Mouse (Mus musculus) layer of hippocampus, adult 8-10 months (tissue): ENCODE data around the gene Tmem198b. TPM values are rescaled to one million over a fixed set of nuclear protein-coding genes. Genes with fewer than 3 reads are reported as not detected.
A peak's percentile ranks its signal among the peaks of the same experiment; 100 is the strongest.
"Not testable (repeated sequence)": the region's sequence is repeated elsewhere in the genome, so short reads cannot be mapped to it uniquely, and the experiment has no call there.

ENCODE experiments used
- DNase-seq, 2 experiments: peaks; one replicate each; pipeline ENCODE4 v3.0.0; 2022; ENCODE audit warnings: low spot score in 2 of 2
- total RNA-seq, 4 experiments: library from RNA; stranded (reverse); gene quantifications; 2 replicates each; pipeline ENCODE4 v1.2.4; 2022

The Tmem198b gene
- 10 to 100 TPM in 3 of 4 experiments, 1 to 10 TPM in 1; 9.5 to 13.9 (median 11.6) TPM for total RNA-seq

DNA sequence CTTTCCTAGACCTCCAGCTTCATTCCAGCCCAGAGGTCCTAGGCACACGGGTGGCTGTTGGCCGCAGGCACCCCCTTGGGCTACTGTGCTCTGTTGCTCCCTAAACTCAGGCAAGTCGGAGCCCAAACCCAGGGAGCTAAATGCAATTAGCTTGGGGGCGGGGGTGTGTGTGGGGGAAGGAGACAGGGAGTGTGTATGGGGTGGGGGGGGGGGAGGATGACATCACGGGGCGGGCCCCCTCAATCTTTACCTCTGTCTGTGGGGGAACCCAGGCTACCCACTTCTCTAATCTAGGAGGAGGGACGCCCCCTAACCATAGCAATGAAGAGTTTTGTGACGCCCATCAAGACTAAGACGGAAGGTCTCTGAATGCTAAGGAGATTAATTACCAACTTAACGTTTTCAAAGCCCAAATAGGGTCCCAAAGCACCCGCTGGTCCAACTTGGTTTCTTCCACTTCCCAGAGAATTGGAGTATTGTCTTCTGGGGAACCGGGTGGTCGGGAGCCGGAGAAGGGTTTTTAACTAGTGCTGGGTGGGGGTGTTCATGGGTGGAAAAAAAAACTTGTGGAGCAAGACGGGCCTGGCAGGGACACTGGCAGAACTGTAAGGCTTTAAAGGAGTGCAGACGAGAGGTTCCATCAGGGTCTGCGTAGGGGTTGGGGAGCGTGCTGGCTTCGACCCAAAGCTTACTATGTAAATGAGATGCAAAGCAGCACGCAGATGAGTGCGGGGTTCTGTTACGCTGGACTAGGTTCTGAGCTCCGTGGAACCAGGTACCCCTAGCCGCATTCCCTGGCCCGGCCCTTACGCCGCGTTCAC is at the start of gene Tmem198b:
Tmem198b (minus strand) TSS at position 100 of the 821 bp plus-strand sequence.
- peak; percentile 66 to 78 for DNase-seq

DNA sequence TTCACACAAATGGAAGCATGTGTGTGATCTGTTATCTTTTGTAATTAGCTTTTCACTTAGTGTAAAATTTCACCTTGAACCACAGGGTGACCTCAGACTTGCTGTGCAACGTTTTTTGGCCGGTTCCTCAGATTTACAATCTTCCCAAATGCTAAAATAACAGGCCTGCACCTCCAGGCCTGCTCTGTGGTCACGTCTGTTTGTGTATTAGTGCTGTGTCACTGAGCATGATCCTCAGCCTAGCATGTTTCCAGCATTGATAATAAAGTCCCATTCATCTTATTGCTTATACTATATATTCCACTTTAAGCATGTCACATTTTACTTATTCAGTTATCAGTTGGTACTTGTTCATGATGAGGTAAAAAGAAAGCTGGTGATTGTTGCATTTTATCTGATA is 46.2 kb upstream of the Tmem198b start:
- DNase-seq = no peak

DNA sequence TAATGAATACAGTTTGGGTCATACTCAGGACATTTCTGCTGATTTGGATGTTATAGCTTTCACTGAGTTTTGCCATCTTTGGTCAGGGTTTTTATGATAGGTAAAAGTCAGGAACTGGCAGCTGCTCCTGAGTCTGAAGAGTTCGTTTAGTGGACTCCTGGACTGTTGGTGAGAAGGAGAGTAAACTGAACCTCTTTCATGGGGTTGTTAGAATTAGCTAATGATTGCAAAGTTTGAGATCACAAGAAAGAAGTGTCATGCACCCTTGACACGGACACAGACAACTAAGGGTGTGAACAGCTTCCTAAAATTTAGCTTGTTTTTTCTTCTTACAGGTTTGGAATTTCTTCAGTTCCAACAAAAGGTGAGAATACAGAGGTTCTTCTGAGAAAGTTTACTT is 44.3 kb upstream of the Tmem198b start:
- DNase-seq = no peak

DNA sequence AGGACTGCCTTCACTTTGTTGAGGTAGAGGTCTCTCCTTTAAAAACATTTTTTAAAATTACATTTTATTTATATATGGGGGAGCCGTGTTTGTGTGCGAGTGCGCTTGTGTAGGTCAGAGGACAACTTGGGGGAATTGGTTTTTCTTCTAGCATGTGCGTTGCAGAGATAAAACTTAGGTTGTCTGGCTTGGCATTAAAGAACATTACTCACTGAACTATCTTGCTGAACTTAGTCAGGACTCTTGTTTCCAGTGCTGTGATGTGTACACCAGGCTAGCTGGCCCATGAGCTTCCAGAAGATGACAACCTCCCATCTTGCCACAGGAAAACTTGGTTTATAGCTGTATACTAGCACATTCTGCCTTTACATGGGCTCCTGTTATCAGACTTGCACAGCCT is 42.5 kb upstream of the Tmem198b start:
- DNase-seq = no peak

DNA sequence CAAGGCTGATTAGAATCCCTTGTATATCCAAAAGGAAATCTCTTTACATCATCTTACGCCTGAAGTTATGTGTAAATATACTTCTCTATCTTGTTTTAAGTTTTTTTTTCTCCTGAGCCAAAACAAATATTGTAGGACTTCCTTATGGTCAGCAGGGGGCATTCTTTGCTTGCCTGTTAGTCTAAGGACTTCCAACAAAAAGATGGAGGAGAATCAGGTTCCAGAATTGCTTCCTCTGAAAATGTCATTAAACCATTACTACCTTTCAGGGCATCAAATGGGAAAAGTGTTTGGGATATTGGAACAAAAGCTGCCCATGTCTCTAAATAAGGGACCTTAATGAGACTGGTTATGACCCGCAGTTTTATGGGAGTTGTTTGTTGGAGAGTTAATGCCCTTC is 41.3 kb upstream of the Tmem198b start:
- DNase-seq = no peak

DNA sequence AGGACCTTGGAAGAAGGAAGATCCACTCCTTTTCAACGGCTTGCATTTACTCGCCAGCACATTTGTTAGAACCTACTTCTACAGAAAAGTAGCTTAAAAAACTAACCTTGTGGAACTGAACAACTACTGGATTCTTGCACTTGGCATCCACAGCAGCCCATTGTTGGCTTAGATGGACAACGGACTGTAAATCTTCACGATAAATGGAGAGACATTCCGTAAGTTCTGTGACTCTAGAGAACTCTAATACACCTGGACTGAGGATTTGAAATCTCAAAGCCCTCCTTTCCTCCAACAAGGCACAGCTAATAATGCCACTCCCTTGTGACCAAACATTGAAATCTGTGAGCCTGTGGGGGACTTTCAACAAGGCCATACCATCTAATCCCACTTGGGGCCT is 39.1 kb upstream of the Tmem198b start:
- DNase-seq = no peak

DNA sequence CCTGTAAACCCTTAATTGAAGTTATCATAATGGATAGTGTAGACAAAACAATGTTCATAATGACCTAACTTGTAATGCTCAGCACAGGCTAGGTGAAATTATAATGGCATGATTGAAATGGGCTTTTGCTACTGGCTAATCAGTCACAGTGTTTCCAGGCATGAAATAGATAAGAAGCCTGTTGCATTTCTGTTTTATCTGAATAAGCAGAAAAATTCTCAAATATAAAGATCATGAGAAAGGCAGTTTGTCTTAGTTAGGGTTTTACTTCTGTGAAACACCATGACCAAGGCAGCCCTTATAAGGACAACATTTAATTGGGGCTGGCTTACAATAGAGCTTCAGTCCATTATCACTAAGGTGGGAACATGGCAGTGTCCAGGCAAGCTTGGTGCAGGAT is 36.4 kb upstream of the Tmem198b start:
- no peak for DNase-seq

DNA sequence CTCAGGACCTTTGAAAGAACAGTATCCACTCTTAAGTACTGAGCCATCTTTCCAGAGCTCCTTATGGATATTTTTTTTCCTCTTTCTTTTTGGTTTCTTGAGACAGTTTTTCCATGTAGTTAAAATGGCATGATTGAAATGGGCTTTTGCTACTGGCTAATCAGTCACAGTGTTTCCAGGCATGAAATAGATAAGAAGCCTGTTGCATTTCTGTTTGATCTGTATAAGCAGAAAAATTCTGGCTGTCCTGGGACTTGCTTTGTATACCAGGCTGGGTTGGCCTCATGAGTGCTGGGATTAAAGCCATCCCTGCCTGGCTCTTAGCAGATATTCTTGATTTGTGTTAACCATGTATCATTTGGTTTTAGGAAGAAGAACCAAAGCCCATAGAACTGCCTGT is 35.3 kb upstream of the Tmem198b start:
- DNase-seq = no peak

DNA sequence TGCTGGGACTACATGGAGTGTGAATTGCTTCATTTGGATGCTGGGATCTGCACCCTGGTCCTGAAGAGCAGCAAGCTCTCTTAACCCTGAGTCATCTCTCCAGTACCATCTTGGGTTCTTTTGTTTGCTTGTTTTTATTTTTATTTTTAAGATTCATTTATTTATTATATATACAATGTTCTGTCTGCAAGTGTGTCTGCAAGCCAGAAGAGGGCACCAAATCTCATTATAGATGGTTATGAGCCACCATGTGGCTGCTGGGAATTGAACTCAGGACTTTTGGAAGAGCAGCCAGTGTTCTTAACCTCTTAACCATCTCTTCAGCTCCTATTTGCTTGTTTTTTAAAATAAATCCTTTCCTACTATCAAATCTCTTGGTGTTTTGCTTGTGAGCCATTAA is 33.2 kb upstream of the Tmem198b start:
- DNase-seq = no peak

DNA sequence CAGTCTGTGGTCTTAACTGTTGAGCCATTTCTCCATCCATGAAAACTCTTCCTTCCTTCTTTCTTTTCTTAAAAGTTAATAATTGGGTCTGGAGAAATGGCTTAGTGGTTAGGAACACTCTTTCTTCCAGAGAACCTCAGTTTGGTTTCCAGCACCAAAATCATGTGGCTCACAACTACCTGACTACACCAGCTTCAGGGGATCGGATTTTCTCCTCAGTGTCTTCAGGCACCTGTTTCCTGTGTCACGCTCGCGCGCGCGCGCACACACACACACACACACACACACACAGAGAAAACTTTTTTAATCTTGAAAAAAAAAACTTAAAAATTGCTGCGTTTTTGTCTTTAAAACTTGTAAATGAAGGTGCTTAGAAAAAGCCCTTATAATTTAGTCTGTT is 19.7 kb upstream of the Tmem198b start:
- DNase-seq = no peak

DNA sequence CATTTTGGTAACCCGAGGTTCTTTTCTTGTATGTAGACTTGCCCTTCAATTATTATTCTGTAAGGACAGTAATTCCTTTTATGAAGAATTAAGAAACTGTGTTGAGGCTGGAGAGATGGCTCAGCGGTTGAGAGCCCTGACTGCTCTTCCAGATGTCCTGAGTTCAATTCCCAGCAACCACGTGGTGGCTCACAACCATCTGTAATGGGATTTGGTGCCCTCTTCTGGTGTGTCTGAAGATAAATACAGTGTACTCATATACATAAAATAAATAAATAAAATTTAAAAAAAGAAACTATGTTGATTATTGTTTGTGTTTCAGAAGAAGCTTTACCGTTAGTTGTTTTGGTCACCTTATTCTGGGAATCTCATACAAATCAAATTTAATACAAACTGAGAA is 18.9 kb upstream of the Tmem198b start:
- not testable (repeated sequence) for DNase-seq

DNA sequence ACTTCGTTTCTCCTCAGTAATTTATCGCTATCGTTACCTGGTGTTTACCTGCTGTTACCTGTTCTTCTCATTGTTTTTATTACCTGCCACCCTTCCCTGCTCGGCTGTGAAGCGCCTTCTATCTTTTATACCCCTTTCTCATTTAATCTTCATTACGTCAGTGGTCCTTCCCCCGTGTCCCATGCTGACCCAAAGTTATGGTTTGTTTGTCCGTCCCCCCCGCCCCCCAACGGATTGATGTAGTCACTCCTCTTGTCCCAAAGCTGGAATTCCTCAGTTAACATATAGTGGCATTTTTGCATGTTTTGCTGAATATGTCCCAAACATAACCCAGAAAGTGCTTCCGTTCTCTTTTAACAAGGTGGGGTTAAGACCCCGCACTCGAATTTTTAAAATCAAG is 18.0 kb upstream of the Tmem198b start:
- no peak for DNase-seq

DNA sequence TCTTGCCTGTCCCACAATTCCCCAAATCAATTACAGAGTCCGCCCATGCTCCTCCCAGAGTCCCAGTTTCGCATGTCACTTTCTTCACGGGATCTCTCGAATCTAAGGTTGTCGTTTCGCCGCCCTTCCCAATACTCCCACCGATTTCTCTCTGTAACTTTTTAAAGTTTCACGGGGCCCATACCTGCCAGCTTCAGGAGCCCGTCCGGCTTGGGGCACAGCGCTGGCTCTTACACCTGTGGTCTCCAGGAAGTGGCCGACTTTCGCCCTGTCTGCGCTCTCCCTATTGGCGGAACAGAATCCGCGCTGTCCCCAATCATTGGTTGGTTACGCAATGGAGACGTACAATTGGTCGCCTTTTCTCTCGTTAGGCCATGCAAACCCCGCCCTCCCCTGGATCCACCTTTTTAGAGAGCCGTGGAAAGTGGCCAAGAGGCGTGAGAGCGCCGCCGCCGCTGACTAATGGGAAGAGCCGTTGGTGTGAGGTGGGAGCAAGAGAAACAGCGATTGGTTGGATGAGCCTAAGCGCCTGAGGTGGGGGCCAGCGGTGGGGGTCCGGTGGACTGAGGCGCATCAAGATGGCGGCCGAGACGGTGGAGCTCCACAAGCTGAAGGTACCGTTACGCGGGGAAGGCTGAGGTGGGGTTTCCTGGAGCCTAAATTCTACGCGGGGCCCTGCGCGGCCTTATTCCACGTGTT is 17.3 kb upstream of the Tmem198b start, which contains the start of gene Ormdl2:
Ormdl2 (minus strand) TSS at position 288 of the 699 bp plus-strand sequence.
- DNase-seq = peak; percentile 99

DNA sequence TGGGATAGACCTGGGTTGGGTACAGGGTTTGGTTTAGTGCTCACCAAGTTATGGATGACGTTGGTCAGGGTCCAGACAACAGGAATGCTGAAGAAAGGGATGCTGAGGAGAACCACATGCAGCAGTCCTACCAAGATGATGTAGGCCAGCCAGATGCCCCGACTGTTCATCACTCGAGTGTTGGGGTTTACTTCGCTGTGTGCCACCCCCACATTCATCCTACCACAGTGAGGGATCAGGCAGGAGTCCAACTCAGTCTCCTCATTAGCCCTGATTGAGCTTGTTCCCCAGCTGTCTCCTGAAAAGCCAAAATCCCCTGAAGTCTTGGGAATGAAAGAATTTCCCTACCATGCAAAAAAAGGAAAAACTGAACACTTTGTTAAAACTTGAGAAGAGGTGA is 16.0 kb upstream of the Tmem198b start:
- DNase-seq = peak; percentile 42

DNA sequence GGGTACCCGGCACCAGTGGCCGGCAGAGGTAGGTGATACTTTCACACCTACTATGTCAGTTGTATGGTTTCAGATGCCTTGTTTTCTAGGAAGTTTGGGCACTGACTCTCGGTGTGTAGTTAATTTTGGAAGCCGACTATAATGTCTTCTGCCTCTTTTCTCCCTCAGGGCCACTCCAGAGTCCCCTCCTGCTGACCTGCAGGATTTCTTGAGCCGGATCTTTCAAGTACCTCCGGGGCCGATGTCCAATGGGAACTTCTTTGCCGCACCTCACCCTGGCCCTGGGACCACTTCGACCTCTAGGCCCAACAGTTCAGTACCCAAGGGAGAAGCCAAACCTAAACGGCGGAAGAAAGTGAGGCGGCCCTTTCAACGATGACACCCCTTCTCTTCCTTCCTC is 12.9 kb upstream of the Tmem198b start, which contains the start of gene Sarnp:
Sarnp (plus strand) TSS at position 301 of the 400 bp plus-strand sequence.
- DNase-seq = no peak

DNA sequence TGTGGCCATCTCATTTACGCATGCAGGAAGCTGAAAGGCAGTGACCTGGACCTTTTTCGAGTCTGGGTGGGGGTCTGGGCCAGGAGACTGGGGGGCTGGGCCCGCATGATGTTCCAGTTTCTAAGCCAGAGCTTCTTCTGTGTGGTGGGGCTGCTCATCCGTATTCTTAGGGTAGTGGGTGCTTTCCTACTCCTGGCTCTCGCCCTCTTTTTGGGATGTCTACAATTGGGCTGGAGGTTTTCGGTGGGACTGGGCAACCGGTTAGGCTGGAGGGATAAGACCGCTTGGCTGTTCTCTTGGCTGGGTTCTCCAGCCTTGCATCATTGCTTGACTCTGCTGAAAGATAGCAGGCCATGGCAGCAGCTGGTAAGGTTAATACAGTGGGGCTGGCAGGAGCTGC is 2.8 kb upstream of the Tmem198b start:
- DNase-seq = no peak

DNA sequence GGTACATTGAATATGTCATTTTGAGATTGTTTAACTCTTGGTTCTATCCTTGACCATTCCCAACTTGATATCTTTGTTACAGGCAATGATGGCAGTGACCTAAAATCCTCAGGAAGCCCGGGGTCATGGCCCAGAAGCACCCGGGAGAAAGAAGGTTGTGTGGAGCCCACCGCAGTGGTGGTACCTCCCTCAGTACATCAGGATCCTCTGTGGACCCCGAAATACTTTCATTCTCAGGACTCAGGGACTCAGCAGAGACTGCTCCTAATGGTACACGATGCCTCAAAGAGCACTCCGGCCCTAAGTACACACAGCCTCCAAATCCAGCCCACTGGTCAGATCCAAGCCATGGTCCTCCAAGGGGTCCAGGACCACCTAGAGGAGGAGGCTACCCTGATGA is 1.9 kb upstream of the Tmem198b start:
- DNase-seq = no peak

DNA sequence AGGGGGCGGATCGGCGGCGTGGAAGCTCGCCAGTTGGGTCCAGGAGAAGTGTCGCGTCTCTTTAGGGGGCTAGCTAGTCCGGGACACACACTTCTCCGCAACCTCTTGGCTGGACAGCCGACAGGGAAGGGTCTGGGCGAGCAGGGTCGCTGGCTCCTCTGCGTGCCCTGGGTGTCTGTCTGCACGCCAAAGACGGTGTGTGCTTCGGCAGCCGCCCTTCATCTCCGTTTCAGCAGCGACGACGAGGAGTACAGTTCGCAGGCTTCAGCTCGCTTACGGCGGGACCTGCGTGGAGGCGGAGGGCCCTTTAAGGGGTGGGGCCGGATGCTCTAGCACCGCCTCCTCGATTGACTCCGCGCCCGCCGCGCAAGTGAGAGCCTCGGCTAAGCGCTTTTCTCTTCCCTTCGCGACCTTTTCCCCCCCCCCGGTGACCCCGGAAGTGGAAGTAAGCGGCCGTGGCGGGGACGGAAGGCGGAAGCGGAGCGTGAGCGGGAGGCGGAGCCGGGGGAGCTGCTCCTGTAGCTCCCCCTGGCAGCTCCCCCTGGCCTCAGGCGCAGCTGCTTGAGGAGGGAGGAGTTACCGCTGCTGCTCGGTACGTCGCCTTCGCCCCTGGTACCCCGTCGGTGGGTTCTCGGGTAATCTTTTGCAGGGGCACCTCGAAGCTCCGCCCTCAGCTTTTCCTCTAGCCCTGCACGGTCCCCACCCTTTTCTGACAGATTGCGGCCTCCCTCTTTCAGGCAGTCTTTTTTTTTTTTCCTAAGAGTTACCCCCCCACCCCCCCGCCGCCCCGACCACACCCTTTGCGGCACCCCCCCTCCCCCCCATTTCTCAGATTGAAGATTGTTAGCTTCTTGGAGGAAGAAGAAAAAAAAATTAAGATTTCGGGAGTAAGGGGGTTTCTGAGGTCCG is 1.2 kb upstream of the Tmem198b start:
- DNase-seq = peak; percentile 91 to 93

DNA sequence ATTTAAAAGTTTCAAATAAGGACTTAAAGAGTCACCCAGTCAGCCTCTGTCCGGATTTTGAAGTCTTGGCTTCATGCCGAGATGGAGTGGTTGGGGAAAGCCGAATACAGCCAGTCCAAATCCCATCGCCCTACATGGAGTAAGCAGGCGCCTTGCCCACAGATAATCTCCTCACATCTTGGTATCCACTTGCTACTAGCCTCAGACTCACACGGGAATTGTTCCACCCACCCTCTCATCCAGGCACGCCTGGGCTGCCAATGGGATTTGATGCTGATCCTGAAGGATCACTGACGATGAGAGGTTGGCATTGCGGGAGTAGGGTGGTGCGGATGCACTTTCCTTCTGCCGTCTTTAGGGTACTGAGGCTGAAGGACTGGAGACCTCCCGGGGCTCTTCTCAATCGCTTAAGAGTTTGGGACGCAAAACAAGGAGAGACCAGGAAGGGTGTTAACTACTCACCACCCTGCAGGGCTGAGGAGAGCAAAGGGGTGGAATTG is 349 bp downstream of the Tmem198b start, which contains the start of gene Dnajc14:
Dnajc14 (plus strand) TSS at position 292 of the 500 bp plus-strand sequence.
- peak; percentile 71 to 77 for DNase-seq

DNA sequence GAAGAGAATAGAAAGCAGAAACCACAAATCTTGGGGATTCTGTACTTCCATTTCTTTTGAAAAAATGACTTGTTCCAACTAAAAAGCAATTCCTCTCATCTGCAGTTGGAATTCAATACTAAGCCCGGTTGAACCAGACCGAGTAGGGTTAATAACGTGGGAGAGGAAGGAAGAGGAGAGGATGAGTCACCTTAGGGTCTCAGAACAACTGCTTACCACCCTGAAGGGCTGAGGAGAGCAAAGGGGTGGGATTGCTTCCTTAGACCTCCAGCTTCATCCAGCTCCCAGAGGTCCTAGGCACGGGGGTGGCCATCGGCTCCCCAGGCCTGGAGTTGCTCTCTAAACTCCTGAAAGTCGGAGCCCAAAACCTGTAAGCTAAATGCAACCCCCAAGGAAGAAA is 809 bp downstream of the Tmem198b start:
- DNase-seq = no peak

DNA sequence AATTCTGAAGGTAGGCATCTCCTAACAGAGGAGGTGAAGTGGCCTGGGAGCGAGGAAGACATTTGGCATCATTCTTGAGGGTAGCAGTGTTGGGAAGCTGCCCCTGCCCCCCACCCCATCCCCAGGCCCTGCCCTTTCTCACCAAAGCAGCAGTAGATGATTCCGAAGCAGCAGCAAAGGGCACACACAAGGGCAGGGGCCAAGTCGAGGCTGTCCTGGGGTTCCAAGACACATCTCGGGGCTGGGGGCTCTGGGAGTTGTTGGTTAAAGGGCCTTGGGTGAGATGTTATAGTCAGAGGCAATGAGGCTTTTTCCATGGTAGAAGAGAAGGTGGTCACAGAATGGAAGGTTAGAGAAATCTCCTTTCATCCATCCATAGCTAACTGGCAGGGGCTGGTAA is 1.2 kb downstream of the Tmem198b start:
- no peak for DNase-seq
